Mouse (Mus musculus) kidney, adult 18-20 months (tissue): Measurements from ENCODE around the gene Rtf2.

ENCODE experiments used
- DNase-seq: peaks from one replicate; pipeline ENCODE4 v3.0.0; 2021

The Rtf2 gene

GRCm38 (mm10) chr2:172441176-172441575, 820 bp downstream of the Rtf2 start:
- DNase-seq: no peak

- DNase-seq: no peak
These were observed 5.3 kb downstream of the Rtf2 start for GRCm38 (mm10) chr2:172445617-172446016.

DNA sequence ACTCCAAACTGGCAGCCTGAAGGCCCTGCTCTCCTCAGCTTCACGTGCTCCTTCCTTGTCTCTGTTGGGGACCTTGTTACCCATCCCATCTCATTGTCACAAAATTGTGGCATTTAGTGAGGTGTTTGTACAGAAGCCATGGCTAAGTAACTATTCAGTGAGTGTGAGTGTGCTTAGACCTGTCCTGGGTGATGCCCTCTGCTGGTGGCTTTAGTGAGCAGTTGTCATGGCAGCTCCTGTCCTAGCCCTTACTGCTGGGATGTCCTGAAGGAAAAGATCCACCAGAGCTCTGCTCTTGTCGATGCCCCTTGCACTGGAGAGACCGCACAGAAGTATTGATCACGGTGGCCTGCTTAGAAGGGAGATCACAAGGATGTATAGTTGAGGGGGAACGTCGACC, 7.0 kb downstream of the Rtf2 start:
- peak; percentile 23 for DNase-seq

DNA sequence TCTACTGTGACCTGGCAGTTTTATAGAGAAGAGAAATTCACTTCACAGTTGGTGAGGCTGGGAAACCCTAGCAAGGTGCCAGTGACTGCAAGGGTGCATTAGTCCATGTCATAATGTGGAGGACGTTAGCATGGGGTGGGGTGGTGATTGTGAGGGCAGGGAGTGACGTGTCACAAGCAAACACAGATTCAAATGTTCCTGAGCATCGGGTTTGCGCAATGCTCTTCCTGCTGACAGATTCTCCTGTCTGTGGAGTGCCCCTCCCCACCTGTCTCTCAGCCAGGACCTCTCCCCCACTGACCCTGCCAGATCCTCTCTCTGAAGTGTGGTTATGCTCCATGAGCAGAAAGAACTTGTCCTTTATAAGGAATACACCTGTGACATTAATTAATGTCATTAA, 8.0 kb downstream of the Rtf2 start:
- DNase-seq: no peak

DNA sequence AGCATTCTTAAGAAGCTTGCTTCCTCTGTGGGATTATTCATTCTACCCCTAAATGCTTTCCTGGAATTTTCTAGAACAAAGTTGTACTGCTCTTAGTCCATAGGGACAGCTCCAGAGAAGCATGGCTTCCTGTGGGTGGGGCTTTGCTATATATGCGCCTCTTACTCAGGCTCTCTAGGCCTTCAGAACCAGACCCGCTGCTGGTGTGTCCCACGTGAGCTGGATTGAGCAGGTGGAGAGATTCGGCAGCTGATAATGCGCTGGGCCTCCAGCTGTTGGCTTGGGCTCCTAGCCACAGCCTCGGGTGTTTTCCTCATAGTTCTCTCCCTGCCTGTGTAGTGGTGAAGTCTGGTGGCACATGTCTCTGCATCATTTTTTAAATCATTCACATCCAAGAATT, 10.3 kb downstream of the Rtf2 start:
- DNase-seq: no peak

GRCm38 (mm10) chr2:172452031-172452430, 11.7 kb downstream of the Rtf2 start:
- no peak for DNase-seq

GRCm38 (mm10) chr2:172452458-172452857, 12.1 kb downstream of the Rtf2 start:
- no peak for DNase-seq

- DNase-seq: no peak
These were observed 18.1 kb downstream of the Rtf2 start, which contains the start of gene Gcnt7 for GRCm38 (mm10) chr2:172458496-172458895. TSS of gene Gcnt7 (minus strand) at chr2:172458596.

- DNase-seq: no peak
These were observed 20.3 kb downstream of the Rtf2 start for GRCm38 (mm10) chr2:172460647-172461046.

DNA sequence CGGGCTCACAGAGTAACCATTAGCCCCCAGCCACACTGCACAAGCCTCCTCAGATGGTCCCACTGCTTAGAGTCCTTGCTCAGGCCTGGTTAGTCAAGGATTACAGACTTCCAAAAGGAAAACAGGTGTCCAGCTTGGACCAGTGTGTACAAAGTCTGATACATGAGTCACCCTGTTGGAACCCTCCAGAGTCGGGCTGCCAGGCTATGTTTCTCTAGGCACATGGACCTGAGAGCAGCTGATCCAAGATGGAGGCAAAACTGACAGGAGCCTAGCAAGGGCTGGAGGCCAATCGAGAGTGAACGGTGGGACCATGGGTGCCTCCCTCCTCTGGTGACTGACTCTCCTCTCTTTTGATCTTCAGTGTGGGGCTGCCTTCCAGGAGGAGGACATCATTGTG, 22.5 kb downstream of the Rtf2 start:
- DNase-seq: no peak

GRCm38 (mm10) chr2:172466427-172467132, 26.2 kb downstream of the Rtf2 start:
- DNase-seq: peak; percentile 55

- no peak for DNase-seq
These were observed 26.9 kb downstream of the Rtf2 start for GRCm38 (mm10) chr2:172467206-172467605.

DNA sequence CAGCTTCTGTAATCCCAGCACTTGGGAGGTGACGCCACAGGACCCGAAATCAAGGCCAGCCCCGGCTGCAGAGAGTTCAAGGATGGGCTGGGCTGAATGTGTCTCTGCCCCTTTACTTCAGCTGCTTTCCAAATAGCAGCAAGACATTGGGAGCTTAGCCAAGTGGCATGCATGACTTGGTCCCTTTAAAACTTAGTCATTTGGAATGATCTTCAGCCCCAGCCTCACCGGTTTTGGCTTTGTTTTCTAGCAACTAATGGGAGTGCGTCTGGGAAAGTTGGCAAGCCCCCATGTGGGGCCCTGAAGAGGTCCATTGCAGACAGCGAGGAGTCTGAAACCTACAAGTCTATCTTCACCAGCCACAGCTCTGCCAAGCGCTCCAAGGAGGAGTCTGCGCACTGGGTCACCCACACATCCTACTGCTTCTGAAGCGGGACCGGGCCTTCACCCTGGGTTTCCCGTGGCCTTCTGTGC, 28.0 kb downstream of the Rtf2 start:
- peak; percentile 65 for DNase-seq

- DNase-seq: no peak
These were observed 32.0 kb downstream of the Rtf2 start, which contains the start of gene Fam209 for GRCm38 (mm10) chr2:172472318-172472717. TSS of gene Fam209 (plus strand) at chr2:172472520.

GRCm38 (mm10) chr2:172473591-172473990, 33.2 kb downstream of the Rtf2 start:
- no peak for DNase-seq

- peak; percentile 23 for DNase-seq
These were observed 34.6 kb downstream of the Rtf2 start for GRCm38 (mm10) chr2:172474970-172475369.

GRCm38 (mm10) chr2:172476707-172477260, 36.4 kb downstream of the Rtf2 start:
- no peak for DNase-seq

- DNase-seq: no peak
These were observed 37.0 kb downstream of the Rtf2 start for GRCm38 (mm10) chr2:172477350-172477749.

GRCm38 (mm10) chr2:172477860-172478259, 37.5 kb downstream of the Rtf2 start:
- DNase-seq: peak; percentile 26

DNA sequence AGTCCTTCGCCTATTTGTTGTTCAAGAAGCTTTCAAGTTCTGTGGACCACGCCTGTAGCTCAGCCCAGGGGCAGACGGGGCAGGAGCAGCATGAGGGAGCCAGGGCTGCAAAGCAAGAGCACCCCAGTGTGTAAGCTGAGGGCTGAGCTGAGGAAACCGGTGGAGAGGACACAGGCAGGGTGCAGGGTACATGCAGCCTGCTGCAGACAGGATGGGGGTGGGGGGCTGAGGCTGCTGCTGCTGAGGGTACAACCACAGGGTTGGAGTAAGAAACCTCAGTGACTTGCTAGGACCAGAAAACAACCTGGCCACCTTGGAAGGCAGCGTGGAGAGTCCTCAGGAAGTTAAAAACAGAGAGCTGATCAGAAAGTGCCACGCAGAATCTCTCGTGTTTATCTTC, 39.9 kb downstream of the Rtf2 start:
- DNase-seq: no peak

DNA sequence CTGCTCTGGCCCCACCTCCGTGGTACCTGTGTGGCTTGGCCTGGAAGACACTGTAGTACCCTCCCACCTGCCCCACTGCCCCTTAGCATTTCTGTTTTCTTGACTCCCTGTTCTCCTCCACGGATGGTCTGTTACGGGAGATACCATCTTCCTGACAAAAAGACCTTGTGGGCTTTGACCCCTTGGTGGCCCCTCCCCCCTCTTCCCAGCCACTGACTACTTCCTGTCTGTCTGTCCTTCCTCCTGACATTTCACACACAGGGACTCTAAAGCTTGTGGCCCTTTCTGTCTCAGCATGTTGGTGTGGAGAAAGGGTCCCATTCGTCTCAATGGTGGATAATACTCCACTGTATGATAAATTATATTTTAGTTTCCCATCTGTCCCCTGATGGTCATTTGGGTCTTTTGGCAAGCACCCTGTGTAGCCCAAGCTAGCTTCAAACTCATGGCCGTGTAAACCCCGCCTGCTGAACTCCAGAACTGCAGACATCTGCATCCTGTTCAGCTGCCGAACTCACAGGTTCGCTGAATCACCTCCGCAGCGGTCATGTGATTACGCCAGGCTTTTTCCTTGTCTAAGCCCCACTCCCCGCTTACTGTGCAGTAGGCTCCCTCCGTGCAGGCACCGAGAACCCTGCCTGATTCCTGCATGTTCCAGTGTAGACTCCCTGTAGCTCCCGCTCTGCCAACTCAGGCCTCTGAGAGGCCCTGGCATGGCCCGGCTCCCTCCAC, 41.5 kb downstream of the Rtf2 start:
- no peak for DNase-seq

DNA sequence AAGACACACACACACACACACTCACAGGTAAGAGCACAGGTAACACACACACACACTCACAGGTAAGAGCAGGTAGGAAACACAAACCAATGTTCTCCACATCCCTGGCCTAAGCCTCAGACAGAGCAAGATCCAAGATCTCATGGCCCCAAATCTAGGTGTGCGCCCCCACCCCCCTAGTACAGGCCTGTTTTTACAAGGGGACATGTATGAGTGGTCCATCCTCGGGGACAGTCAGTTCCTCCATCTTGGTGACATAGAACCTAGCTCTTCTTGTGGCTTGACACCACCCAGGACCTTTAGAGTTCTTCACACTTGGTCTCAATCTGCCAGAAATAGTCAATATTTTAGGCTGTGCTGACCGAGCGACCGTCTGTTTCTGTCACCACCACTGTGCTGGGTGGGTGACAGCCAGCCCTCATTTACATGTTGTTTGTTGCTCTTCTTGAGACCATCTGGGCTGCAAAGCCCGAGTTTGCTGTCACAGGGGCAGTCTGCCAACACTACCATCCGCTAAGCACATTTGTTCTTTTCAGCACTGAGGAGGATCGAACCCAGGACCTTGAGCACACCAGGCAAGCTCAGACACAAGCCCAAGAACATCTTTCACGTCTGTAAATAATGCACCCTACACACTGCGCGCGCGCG, 43.5 kb downstream of the Rtf2 start:
- DNase-seq: no peak

DNA sequence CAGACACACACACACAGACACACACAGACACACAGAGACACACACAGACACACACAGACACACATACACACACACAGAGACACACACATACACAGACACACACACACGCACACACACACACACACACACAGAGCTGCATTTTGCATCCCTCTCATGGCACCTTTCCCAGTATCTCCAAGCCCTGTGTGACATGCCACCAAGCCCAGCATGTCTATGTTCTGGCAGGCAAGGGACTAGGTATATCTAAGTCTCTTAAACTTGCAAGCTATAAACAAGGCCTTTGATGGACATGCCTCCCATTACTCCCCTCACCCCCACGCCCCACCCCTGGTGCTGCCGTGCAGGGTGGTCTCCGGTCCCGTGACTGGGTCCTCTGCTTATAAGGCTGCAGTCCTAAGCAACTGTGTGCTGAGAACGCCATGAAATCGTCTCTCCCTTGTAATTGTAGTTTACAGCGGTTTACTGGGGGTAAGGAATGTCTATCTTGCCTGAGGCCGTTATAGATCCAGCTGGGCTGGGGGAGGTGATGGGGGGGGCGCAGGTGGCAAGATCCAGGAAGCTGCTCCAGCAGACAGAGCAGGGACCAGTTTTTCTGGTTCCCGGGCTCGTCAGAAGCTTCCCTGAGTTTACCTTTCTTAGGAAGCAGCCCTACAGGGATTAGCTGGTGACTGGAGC, 44.5 kb downstream of the Rtf2 start:
- DNase-seq: no peak
